Mouse (Mus musculus) CH12.LX (cell line): ENCODE measurements around the gene Pde6d. TPM values are rescaled to one million over a fixed set of nuclear protein-coding genes. Genes with fewer than 3 reads are reported as not detected.

ENCODE experiments used
- DNase-seq: peaks from one replicate; pipeline ENCODE4 v3.0.0-alpha.2; 2013; ENCODE audit errors: extremely low read depth
- H3K27ac ChIP-seq: 2 replicates; pipeline ENCODE4 v1.5.1; 2012; ENCODE audit warnings: low read depth, mild to moderate bottlenecking, control low read depth, moderate library complexity; ENCODE audit not compliant: insufficient read depth
- H3K27me3 ChIP-seq: replicated peaks from 2 replicates; pipeline ENCODE3; 2012; ENCODE audit warnings: inconsistent platforms
- H3K36me3 ChIP-seq, 2 experiments: replicated peaks in 1 of 2; 2 replicates each; pipeline versions ENCODE3 to v1.6.1; 2012; ENCODE audit warnings: inconsistent platforms in 1 of 2, low read length in 1 of 2, mild to moderate bottlenecking in 1 of 2, mixed read lengths in 1 of 2, moderate library complexity in 1 of 2; ENCODE audit not compliant: control insufficient read depth in 1 of 2, insufficient read depth in 1 of 2
- H3K4me1 ChIP-seq, 2 experiments: 2 replicates each; pipeline ENCODE4 v1.6.1; 2012; ENCODE audit warnings: inconsistent platforms in 1 of 2, moderate library complexity in 1 of 2; ENCODE audit not compliant: insufficient read depth in 2 of 2, control insufficient read depth in 1 of 2
- H3K4me2 ChIP-seq: 2 replicates; pipeline ENCODE4 v1.6.1; 2012; ENCODE audit warnings: low read depth, mild to moderate bottlenecking, control low read depth; ENCODE audit not compliant: poor library complexity, insufficient read depth, severe bottlenecking
- H3K4me3 ChIP-seq, 3 experiments: fragments of 150-350 bp in 1 of 3; sonication (generic) in 1 of 3; replicated peaks in 1 of 3; 2 replicates each; pipeline versions ENCODE3 to v1.5.1; 2011 to 2012; ENCODE audit warnings: low read depth in 2 of 3, low read length in 2 of 3, mild to moderate bottlenecking in 2 of 3, moderate library complexity in 2 of 3, control low read depth in 1 of 3, improper control_type of control experiment in 1 of 3, inconsistent platforms in 1 of 3, mixed read lengths in 1 of 3; ENCODE audit not compliant: poor library complexity in 1 of 3
- H3K79me2 ChIP-seq: replicated peaks from 2 replicates; pipeline ENCODE4 v1.6.1; 2012; ENCODE audit warnings: mild to moderate bottlenecking, moderate library complexity; ENCODE audit not compliant: control insufficient read depth, poor library complexity, insufficient read depth, severe bottlenecking; ENCODE audit errors: extremely low read depth
- H3K9ac ChIP-seq: 2 replicates; pipeline ENCODE4 v1.6.1; 2012; ENCODE audit warnings: low read depth, mild to moderate bottlenecking, control low read depth, moderate library complexity; ENCODE audit not compliant: insufficient read depth
- H3K9me3 ChIP-seq: replicated peaks from 2 replicates; pipeline ENCODE3; 2012; ENCODE audit warnings: low read length, inconsistent platforms, mixed read lengths
- BHLHE40 ChIP-seq: IDR thresholded peaks from 2 replicates; pipeline ENCODE4 v1.6.1; 2011; ENCODE audit warnings: mild to moderate bottlenecking, low read depth, low read length, improper control_type of control experiment
- CHD1 ChIP-seq: IDR thresholded peaks from 2 replicates; pipeline ENCODE4 v1.6.1; 2012; ENCODE audit warnings: low read depth, low read length, improper control_type of control experiment, inconsistent platforms
- E2F4 ChIP-seq: IDR thresholded peaks from 2 replicates; pipeline ENCODE4 v1.6.1; 2011; ENCODE audit warnings: low read depth, low read length, improper control_type of control experiment; ENCODE audit not compliant: insufficient replicate concordance
- ELF1 ChIP-seq: IDR thresholded peaks from 2 replicates; pipeline ENCODE4 v1.6.1; 2014; ENCODE audit warnings: low read depth, mild to moderate bottlenecking, inconsistent platforms, low read length, improper control_type of control experiment
- EP300 ChIP-seq: IDR thresholded peaks from 2 replicates; pipeline ENCODE4 v1.6.1; 2011; ENCODE audit warnings: low read length, improper control_type of control experiment
- GABPA ChIP-seq: IDR thresholded peaks from 2 replicates; pipeline ENCODE4 v1.6.1; 2012; ENCODE audit warnings: low read depth, low read length, improper control_type of control experiment, inconsistent platforms; ENCODE audit not compliant: insufficient replicate concordance
- HCFC1 ChIP-seq: IDR thresholded peaks from 2 replicates; pipeline ENCODE4 v1.6.1; 2012; ENCODE audit warnings: low read depth, mild to moderate bottlenecking, inconsistent platforms, low read length, improper control_type of control experiment
- IRF4 ChIP-seq: IDR thresholded peaks from 2 replicates; pipeline ENCODE4 v1.6.1; 2014; ENCODE audit warnings: low read depth, mild to moderate bottlenecking, inconsistent platforms, low read length, improper control_type of control experiment
- JUN ChIP-seq: IDR thresholded peaks from 2 replicates; pipeline ENCODE4 v1.6.1; 2011; ENCODE audit warnings: low read depth, mild to moderate bottlenecking, low read length, improper control_type of control experiment, moderate library complexity; ENCODE audit not compliant: insufficient read depth
- JUND ChIP-seq: conservative IDR thresholded peaks from 2 replicates; pipeline ENCODE4 v1.6.1; 2011; ENCODE audit warnings: low read depth, low read length, improper control_type of control experiment
- MAFK ChIP-seq: IDR thresholded peaks from 2 replicates; pipeline ENCODE4 v1.6.1; 2011; ENCODE audit warnings: low read length, improper control_type of control experiment; ENCODE audit not compliant: insufficient replicate concordance
- MAX ChIP-seq: IDR thresholded peaks from 2 replicates; pipeline ENCODE4 v1.6.1; 2011; ENCODE audit warnings: low read length, improper control_type of control experiment
- MEF2A ChIP-seq: IDR thresholded peaks from 2 replicates; pipeline ENCODE4 v1.6.1; 2014; ENCODE audit warnings: low read depth, mild to moderate bottlenecking, inconsistent platforms, low read length, improper control_type of control experiment, borderline replicate concordance
- MXI1 ChIP-seq: IDR thresholded peaks from 2 replicates; pipeline ENCODE4 v1.6.1; 2011; ENCODE audit warnings: mild to moderate bottlenecking, low read depth, low read length, improper control_type of control experiment
- MYC ChIP-seq: IDR thresholded peaks from 2 replicates; pipeline ENCODE4 v1.6.1; 2011; ENCODE audit warnings: low read depth, mild to moderate bottlenecking, improper control_type of control experiment, low read length
- NELFE ChIP-seq: IDR thresholded peaks from 2 replicates; pipeline ENCODE4 v1.6.1; 2011; ENCODE audit warnings: low read depth, low read length, improper control_type of control experiment
- NRF1 ChIP-seq: IDR thresholded peaks from 2 replicates; pipeline ENCODE4 v1.6.1; 2014; ENCODE audit warnings: low read depth, mild to moderate bottlenecking, inconsistent platforms, low read length, improper control_type of control experiment, moderate library complexity
- PAX5 ChIP-seq: IDR thresholded peaks from 2 replicates; pipeline ENCODE4 v1.6.1; 2012; ENCODE audit warnings: low read length, inconsistent platforms, mixed read lengths
- POLR2A ChIP-seq: IDR thresholded peaks from 2 replicates; pipeline ENCODE4 v1.6.1; 2011; ENCODE audit warnings: low read depth, mild to moderate bottlenecking, improper control_type of control experiment, low read length
- POLR2AphosphoS2 ChIP-seq: IDR thresholded peaks from 2 replicates; pipeline ENCODE4 v1.6.1; 2011; ENCODE audit warnings: low read depth, low read length, improper control_type of control experiment
- RAD21 ChIP-seq: IDR thresholded peaks from 2 replicates; pipeline ENCODE4 v1.6.1; 2011; ENCODE audit warnings: low read depth, mild to moderate bottlenecking, low read length, improper control_type of control experiment, moderate library complexity
- RCOR1 ChIP-seq: conservative IDR thresholded peaks from 2 replicates; pipeline ENCODE4 v1.6.1; 2012; ENCODE audit warnings: low read depth, mild to moderate bottlenecking, inconsistent platforms, low read length, improper control_type of control experiment
- SIN3A ChIP-seq: IDR thresholded peaks from 2 replicates; pipeline ENCODE4 v1.6.1; 2012; ENCODE audit warnings: low read length, improper control_type of control experiment, inconsistent platforms
- SMC3 ChIP-seq: IDR thresholded peaks from 2 replicates; pipeline ENCODE4 v1.6.1; 2011; ENCODE audit warnings: low read depth, low read length, improper control_type of control experiment
- TBP ChIP-seq: conservative IDR thresholded peaks from 2 replicates; pipeline ENCODE4 v1.6.1; 2011; ENCODE audit warnings: low read depth, low read length, improper control_type of control experiment
- UBTF ChIP-seq: IDR thresholded peaks from 2 replicates; pipeline ENCODE4 v1.6.1; 2012; ENCODE audit warnings: low read depth, mild to moderate bottlenecking, inconsistent platforms, low read length, improper control_type of control experiment, moderate library complexity
- USF1 ChIP-seq: IDR thresholded peaks from 2 replicates; pipeline ENCODE4 v1.6.1; 2014; ENCODE audit warnings: low read depth, mild to moderate bottlenecking, inconsistent platforms, low read length, improper control_type of control experiment
- USF2 ChIP-seq: conservative IDR thresholded peaks from 2 replicates; pipeline ENCODE4 v1.6.1; 2011; ENCODE audit warnings: low read depth, low read length, improper control_type of control experiment
- ZC3H11A ChIP-seq: IDR thresholded peaks from 2 replicates; pipeline ENCODE4 v1.6.1; 2012; ENCODE audit warnings: low read depth, mild to moderate bottlenecking, inconsistent platforms, low read length, improper control_type of control experiment
- ZKSCAN1 ChIP-seq: IDR thresholded peaks from 2 replicates; pipeline ENCODE4 v1.6.1; 2012; ENCODE audit warnings: low read depth, inconsistent platforms, low read length, improper control_type of control experiment, borderline replicate concordance
- ZMIZ1 ChIP-seq: IDR thresholded peaks from 2 replicates; pipeline ENCODE4 v1.6.1; 2012; ENCODE audit warnings: low read depth, mild to moderate bottlenecking, inconsistent platforms, low read length, improper control_type of control experiment
- ZNF384 ChIP-seq: IDR thresholded peaks from 2 replicates; pipeline ENCODE4 v1.6.1; 2012; ENCODE audit warnings: low read depth, low read length, improper control_type of control experiment, inconsistent platforms
- dilution Hi-C: fragments of 300-500 bp; cut with MboI; formaldehyde crosslinking; loops from 2 replicates; pipeline ENCODE4 v1.14.3; 2020; ENCODE audit warnings: low sequenced_read_pairs; ENCODE audit not compliant: extremely low pct_unique_long_range_greater_than_20kb, extremely low pct_ligation_motif_present
- in situ Hi-C: fragments of 300-500 bp; cut with MboI; formaldehyde crosslinking; loops from 3 replicates; pipeline ENCODE4 v1.14.3; 2019; ENCODE audit warnings: low sequenced_read_pairs, low pct_ligation_motif_present, low pct_unique_long_range_greater_than_20kb, mixed read lengths
- polyA plus RNA-seq: library from polyadenylated mRNA; unstranded; fragments of >175 nt; gene quantifications from 2 replicates; pipeline ENCODE4 v1.2.1, GENCODE M21; 2012; ENCODE audit warnings: low read depth; ENCODE audit not compliant: insufficient read length
- total RNA-seq, 2 experiments: library from RNA; depleted of rRNA; stranded (reverse); fragments of 300-350 nt in 1 of 2; fragments of >200 nt in 1 of 2; gene quantifications; 2 replicates each; pipeline ENCODE4 v1.2.3; 2012 to 2014

Gene Pde6d
- total and polyA plus RNA-seq, 3 experiments = 7.1 to 23.2 (median 20.8) TPM

GRCm38 (mm10) chr1:86594539-86594938 is 12.1 kb upstream of the Pde6d start:
- Histone ChIP-seq H3K9me3 (no peaks in the 10 kb centered on the region), H3K79me2 (no peaks in the 10 kb centered on the region; the same call in 1 of the 2 replicates), H3K9ac (no peak overlapping the region), H3K36me3 (peaks cover 55 to 90% of the 10 kb centered on the region in 2 experiments), H3K4me1 (peaks cover 2 to 17% of the 10 kb centered on the region in 2 experiments), H3K27ac (no peak overlapping the region), H3K4me2 (peak overlapping the region; percentile 68), H3K27me3 (no peaks in the 10 kb centered on the region), H3K4me3 (peak overlapping the region in 2 of 3 experiments; percentile 28 to 39)
- TF ChIP-seq ELF1 (peak; percentile 87), MAX (no peak), NRF1 (no peak), MEF2A (no peak)
- peak; percentile 21 for DNase-seq
- in situ Hi-C loops = no loop called here
- dilution Hi-C loops = no loop called here

GRCm38 (mm10) chr1:86586992-86587391 is 4.6 kb upstream of the Pde6d start:
- H3K36me3 ChIP-seq = peaks cover 18 to 38% of the 10 kb centered on the region in 2 experiments
- H3K4me3 ChIP-seq = peak overlapping the region; percentile 91 to 98 (median 97)
- H3K27me3 ChIP-seq = no peaks in the 10 kb centered on the region
- peak; percentile 68 for DNase-seq
- peaks cover 4 to 36% of the 10 kb centered on the region in 2 experiments for H3K4me1 ChIP-seq
- dilution Hi-C loops = no loop called here
- in situ Hi-C loops = no loop called here
- no peak overlapping the region for H3K27ac ChIP-seq
- peak overlapping the region; percentile 100 for H3K4me2 ChIP-seq
- H3K9ac ChIP-seq = peak overlapping the region; percentile 84
- no peaks in the 10 kb centered on the region for H3K9me3 ChIP-seq
- peaks cover 14% of the 10 kb centered on the region for H3K79me2 ChIP-seq
- TF ChIP-seq ZMIZ1 (no peak), BHLHE40 (0 out of 2 replicates have a peak, but pooled peaks have one; percentile 21), IRF4 (peak; percentile 76), JUND (no peak), ZNF384 (no peak), SIN3A (peak; percentile 88), USF1 (no peak), RCOR1 (0 out of 2 replicates have a peak, but pooled peaks have one; percentile 49), UBTF (no peak), E2F4 (no peak; the same call in 1 of the 2 replicates), RAD21 (no peak), PAX5 (no peak), NRF1 (peak; percentile 51), MYC (0 out of 2 replicates have a peak, but pooled peaks have one; percentile 31), ZC3H11A (no peak), POLR2A (peak; percentile 66), GABPA (peak; percentile 24; the same call in 1 of the 2 replicates), HCFC1 (peak; percentile 94), EP300 (no peak), TBP (peak; percentile 71), MXI1 (peak; percentile 89), POLR2AphosphoS2 (no peak), MEF2A (peak; percentile 82), CHD1 (no peak), MAX (peak; percentile 86), NELFE (peak; percentile 72), USF2 (no peak), ZKSCAN1 (no peak), SMC3 (0 out of 2 replicates have a peak, but pooled peaks have one; percentile 10), MAFK (no peak), ELF1 (peak; percentile 78), JUN (no peak)
